ENCODE assay signal across 1 mouse cellular context in the genomic region with DNA sequence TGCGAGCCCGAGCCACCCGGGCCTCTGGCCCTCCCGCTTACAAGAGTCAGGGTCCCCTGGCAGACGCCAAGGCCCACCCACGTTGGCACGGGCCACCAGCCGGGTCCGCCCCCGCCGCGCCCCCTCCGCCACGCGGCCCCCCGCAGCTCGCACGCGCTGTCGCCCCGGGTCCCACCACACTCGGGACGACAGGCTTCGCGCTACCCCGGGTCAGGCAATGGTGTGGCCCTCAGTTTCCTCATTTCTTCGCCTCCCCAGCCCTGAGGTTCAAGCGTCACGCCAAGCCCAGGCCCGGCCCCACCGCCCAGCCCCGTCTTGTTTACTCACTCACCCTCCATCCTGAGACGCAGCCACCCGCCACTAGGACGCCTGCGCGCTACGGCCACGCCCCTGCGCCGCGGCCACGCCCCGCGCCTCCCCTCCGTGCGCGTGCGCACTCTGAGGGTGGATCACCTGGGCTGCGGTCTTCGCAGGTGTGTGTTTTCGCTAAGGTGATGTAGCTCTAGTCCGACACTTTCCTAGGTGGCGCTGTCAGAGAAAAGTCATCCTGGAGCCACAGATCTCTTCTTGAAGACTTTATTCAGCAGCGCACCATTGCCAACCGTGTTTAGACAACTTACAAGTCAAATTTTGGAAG.
TF ChIP-seq lines count a peak whose summit lies in the region.

Gene Ezh1 (minus strand): TSS at position 399 of the 637 bp plus-strand sequence.

TF ChIP-seq in CH12.LX, 34 proteins besides CTCF, POLR2A, EP300 and RAD21 (continued from another document):
- TF ChIP-seq IRF4 (IDR thresholded peaks at IDR 0.05; ENCODE audit: low read depth, low read length) (no peak; the same call in 1 of the 2 replicates), TCF12 (IDR thresholded peaks at IDR 0.05; ENCODE audit: low read depth, low read length) (peak; percentile 70), MAX (IDR thresholded peaks at IDR 0.05; ENCODE audit: low read length) (peak; percentile 83), MYC (IDR thresholded peaks at IDR 0.05; ENCODE audit: low read depth, low read length) (no peak), KAT2A (IDR thresholded peaks at IDR 0.05; ENCODE audit: insufficient replicate concordance, low read length) (no peak), TBP (conservative IDR thresholded peaks at IDR 0.05; ENCODE audit: low read depth, low read length) (no peak), ZMIZ1 (IDR thresholded peaks at IDR 0.05; ENCODE audit: low read depth, low read length) (0 out of 2 replicates have a peak, but pooled peaks have one; percentile 51), JUND (conservative IDR thresholded peaks at IDR 0.05; ENCODE audit: low read depth, low read length) (no peak), MXI1 (IDR thresholded peaks at IDR 0.05; ENCODE audit: low read depth, low read length) (peak; percentile 94), MAZ (IDR thresholded peaks at IDR 0.05; ENCODE audit: low read depth, low read length) (no peak; the same call in 1 of the 2 replicates), ZKSCAN1 (IDR thresholded peaks at IDR 0.05; ENCODE audit: borderline replicate concordance, low read depth, low read length) (no peak), USF1 (IDR thresholded peaks at IDR 0.05; ENCODE audit: low read depth, low read length) (peak; percentile 46), ELF1 (IDR thresholded peaks at IDR 0.05; ENCODE audit: low read depth, low read length) (peak; percentile 63), SIN3A (IDR thresholded peaks at IDR 0.05; ENCODE audit: low read length) (peak; percentile 94), USF2 (conservative IDR thresholded peaks at IDR 0.05; ENCODE audit: low read depth, low read length) (no peak; the same call in 1 of the 2 replicates), E2F4 (IDR thresholded peaks at IDR 0.05; ENCODE audit: insufficient replicate concordance, low read depth, low read length) (peak; percentile 38; the same call in 1 of the 2 replicates), POLR2AphosphoS2 (IDR thresholded peaks at IDR 0.05; ENCODE audit: low read depth, low read length) (no peak), PAX5 (IDR thresholded peaks at IDR 0.05; ENCODE audit: low read length) (no peak), CHD1 (IDR thresholded peaks at IDR 0.05; ENCODE audit: low read depth, low read length) (no peak), BHLHE40 (IDR thresholded peaks at IDR 0.05; ENCODE audit: low read depth, low read length) (peak; percentile 74)
TF ChIP-seq in CH12.LX: peak in this region for 14.
